Mouse (Mus musculus) kidney, postnatal 10 days (tissue): Measurements from ENCODE around the gene Atp7b.

Source experiments
- DNase-seq: peaks from one replicate; pipeline ENCODE4 v3.0.0; 2021; ENCODE audit warnings: mixed read lengths

Atp7b gene

DNA sequence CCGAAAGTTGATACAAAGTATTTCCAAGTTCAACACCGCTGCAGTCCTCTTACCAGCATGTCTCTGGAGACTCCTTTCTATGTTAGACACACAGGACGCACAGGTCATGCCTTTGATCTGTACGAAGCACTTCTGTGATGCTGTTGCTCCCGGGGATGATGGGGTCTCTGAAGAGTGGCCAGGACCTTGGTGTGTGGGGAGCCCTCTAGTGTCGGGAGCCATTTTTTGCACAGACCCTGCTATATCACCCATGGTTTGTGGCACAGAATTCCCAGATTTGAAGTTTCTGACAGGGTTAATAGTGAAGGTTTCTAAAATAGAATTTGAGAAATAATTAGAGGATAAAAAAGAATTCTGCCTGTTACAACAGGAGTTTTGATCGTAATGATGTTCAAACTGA is 37.9 kb downstream of the Atp7b start:
- DNase-seq = no peak

DNA sequence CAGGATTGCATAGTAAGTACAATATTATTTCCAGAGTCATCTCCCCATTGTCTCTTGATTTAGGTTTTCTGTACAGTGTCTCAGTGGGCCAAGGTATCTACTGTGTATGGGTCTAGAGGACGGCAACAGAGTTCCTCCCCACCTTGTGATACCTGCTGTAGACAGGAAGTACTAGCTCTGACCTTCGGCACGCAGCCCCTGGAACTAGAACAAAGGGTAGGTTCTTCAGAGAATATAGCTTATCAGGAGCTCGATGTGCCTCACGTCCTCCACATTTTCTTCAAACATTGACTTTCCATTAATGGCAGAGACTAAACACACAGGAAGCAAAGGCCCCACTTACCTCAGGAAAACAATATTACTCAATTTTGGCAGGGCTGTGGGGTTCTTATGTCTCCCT is 40.6 kb downstream of the Atp7b start:
- DNase-seq = no peak

GRCm38 (mm10) chr8:22017731-22018130 is 42.4 kb downstream of the Atp7b start:
- DNase-seq = peak; percentile 34

GRCm38 (mm10) chr8:22013034-22013707 is 46.9 kb downstream of the Atp7b start:
- no peak for DNase-seq

- no peak for DNase-seq
Observed at GRCm38 (mm10) chr8:22009403-22009802, 50.7 kb downstream of the Atp7b start.

DNA sequence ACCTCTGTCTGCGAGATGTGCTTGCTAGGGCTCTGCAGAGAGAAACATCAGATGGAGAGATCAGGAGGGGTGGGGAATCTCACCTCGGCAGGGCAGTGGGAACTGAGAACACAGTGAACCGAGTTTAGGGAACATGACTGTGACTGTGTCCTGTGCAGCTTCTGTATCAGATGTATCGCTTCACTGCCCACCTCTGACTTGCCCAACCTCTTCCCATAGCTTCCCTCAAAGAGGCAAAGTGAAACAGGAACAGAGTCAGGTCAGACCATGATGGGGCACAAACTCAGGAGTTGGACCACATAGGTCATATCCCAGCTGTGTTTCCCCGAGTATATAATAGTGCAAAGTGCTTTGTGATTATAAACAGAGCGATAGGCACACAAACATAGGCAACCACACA is 53.7 kb downstream of the Atp7b start:
- no peak for DNase-seq

DNA sequence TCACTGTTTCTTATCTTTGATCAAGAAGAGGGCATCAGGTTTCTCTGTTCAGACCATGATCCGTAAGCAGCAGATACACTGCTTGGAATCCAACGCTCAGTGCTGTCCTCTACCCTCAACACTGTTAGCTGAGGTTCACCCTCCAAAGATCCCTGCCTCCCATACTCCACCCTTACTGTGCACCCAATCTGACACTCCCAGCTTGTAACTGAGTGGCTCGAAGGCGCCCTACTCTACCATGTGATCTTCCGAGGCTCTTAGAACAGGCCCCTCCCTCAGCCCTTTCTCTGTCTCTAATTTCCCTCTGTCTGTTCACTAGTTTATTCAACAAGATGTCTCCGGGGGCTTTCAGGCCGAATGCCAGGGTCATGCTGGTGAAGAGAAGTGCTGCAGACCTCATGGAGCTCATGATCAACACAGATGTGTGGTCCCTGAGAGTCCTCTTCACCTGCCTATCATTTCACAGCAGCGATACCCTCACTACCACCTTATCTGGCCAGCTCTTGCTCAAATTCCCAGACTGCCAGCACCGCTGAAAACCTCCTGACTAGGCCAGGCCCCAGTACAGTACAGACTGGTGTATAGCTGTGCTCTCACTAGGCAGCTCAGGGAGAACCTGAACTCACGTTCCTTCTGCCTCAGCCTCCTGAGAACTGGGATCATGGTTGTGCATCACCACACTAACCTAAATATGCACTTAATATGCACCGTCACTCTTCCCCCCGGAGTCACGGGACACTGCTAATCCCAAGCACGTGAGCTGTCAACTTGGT is 55.2 kb downstream of the Atp7b start:
- DNase-seq = no peak

DNA sequence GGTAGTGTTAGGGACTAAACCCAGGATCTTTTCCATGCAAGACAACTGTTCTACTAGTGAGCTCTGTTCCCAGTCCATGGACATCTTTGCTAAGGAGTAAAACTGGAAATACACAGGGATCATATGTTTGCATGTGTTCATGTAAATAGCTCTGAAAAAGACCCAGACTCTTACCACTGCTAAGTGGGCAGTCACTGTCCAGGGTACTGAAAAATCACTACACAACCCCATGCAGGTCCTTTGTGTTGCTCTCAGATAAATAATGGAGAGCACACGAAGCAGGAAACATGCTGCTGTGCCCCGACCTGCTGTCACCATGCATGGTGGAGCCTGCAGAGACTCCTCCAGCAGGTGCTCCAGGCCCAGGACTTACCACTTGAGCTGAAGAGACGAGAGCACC is 64.9 kb downstream of the Atp7b start:
- DNase-seq = peak; percentile 28

GRCm38 (mm10) chr8:21992184-21992583 is 67.9 kb downstream of the Atp7b start:
- DNase-seq = peak; percentile 54

GRCm38 (mm10) chr8:21981664-21982337 is 78.3 kb downstream of the Atp7b start:
- DNase-seq = peak; percentile 9

DNA sequence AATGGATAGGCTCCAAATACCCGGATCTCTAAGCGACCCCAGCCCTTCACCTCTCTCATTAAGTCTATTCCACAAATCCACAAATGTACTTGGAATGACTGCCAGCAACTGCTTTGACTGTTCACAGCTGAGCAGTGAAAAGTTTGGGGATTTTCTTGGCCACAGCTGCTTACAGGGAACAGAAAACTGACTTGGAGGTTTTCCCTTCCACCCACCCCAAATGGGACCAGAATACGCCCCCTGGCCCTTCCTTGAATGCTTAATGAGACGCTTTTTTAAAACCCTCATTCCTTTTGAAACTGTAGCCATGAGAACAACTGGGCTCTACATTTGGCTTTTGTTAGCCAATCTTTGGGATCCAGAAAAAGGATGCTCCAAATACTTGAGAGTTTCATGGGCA is 81.9 kb downstream of the Atp7b start:
- no peak for DNase-seq

DNA sequence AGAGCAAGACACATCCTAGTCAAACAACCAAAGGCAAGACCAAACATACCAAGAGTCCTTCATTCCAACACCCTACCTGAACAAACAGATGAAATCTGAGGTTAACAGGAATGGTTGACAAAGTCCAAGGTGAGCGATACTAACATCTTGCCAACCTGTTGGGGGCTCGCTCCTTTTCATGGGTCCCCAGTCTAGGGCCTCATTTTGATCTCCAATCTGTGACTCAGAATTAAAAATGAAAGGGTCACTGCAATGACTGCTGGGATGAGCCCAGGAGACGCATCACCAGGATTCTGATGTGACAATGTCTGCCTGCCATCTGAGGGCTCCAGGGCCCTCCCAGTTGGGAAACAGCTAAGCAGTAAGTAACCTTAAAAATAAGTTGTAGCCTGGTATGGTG is 90.6 kb downstream of the Atp7b start, which contains the start of gene Ccdc70:
TSS of gene Ccdc70 (plus strand) at position 301 of the 400 bp plus-strand sequence.
- no peak for DNase-seq

- no peak for DNase-seq
Observed at GRCm38 (mm10) chr8:21966646-21967045, 93.5 kb downstream of the Atp7b start.

GRCm38 (mm10) chr8:21958414-21958813 is 101.7 kb downstream of the Atp7b start, which contains the start of gene Fam90a1a:
TSS of gene Fam90a1a (plus strand) at chr8:21958714.
- no peak for DNase-seq

- DNase-seq = no peak
Observed at GRCm38 (mm10) chr8:21956336-21956735, 103.8 kb downstream of the Atp7b start.

DNA sequence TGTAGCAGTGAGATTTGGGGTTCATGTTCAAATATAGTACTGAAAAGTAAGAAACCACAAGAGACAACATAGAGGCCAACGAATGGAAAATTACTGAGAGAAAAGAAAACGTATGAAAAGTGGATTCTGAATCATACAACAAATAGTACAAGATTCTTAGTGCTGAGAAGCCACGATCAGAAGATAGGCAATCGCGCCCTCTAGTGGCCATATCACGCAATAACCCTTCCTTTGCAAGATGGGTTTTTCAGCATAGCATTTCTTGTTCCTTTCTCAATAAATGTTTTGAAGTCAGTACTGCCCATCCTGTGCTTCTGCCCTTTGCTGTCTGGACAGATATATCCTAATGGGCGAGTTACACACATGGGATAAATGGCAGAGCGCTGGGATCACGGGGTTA is 104.8 kb downstream of the Atp7b start:
- DNase-seq = peak; percentile 70

GRCm38 (mm10) chr8:21947311-21948017 is 112.6 kb downstream of the Atp7b start:
- peak; percentile 5 for DNase-seq

DNA sequence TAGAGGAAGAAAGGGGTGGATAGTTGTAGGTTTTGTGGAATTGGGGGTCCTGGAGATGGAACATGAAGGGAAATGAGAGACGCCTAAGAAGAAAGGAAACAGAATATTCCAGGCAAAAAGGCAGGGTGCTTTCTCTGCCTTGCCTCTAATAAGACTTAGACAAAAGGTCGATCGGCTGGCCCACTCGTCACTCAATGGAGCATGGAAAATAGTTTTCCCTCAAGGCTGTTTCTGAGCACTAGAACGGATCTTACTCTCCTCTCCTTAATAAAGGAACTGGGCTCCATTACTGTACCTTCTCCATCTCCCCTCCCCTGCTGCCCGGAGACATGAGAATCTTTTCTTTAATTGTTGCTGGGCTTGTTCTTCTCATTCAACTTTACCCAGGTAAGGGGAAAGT is 113.6 kb downstream of the Atp7b start, which contains the start of gene Defb13:
TSS of gene Defb13 (plus strand) at position 301 of the 400 bp plus-strand sequence.
- DNase-seq = no peak
